ENCODE assay signal across 9 mouse cellular contexts in genomic region chr15:99032726-99033250, GRCm38 (mm10). TPM values are rescaled to one million over a fixed set of nuclear protein-coding genes. Genes with fewer than 3 reads are reported as not detected.
DNase-seq lines count a peak whose midpoint lies in the region; ATAC-seq and TF ChIP-seq lines count a peak whose summit lies in the region.
"Had no signal": no experiment of that assay in that cellular context is flagged by ENCODE, and none has a peak within 500 bp of the region (broad histone marks: within the 10 kb centered on the region; RNA-seq: fewer than 3 reads in every experiment).

No protein-coding gene starts in this region.

- no peak for TF ChIP-seq CTCF in forebrain, postnatal 0 days (IDR thresholded peaks at IDR 0.05; ENCODE audit: low read depth)
- no peak for TF ChIP-seq CTCF in stomach, postnatal 0 days (IDR thresholded peaks at IDR 0.05; ENCODE audit: low read depth)

- no peak for ATAC-seq in forebrain, embryonic 12.5 days (ENCODE audit: low FRiP score)
- no peak for ATAC-seq in forebrain, postnatal 0 days
- no peak for ATAC-seq in neural tube, embryonic 11.5 days (ENCODE audit: insufficient read depth, low FRiP score, low TSS enrichment)
- no peak for ATAC-seq in stomach, postnatal 0 days (ENCODE audit: low FRiP score, low TSS enrichment)

- no peak for TF ChIP-seq EP300 in stomach, postnatal 0 days (optimal IDR thresholded peaks at IDR 0.05)

- H3K36me3 ChIP-seq in forebrain, embryonic 12.5 days (replicated peaks): peaks cover 24% of the 10 kb centered on the region
- no peaks in the 10 kb centered on the region for H3K36me3 ChIP-seq in forebrain, postnatal 0 days (ENCODE audit: insufficient read depth)
- H3K36me3 ChIP-seq in neural tube, embryonic 11.5 days (ENCODE audit: control insufficient read depth, insufficient read depth, low read length): no peaks in the 10 kb centered on the region; the same call in 1 of the 2 replicates
- H3K36me3 ChIP-seq in stomach, postnatal 0 days (ENCODE audit: control insufficient read depth, insufficient read depth, low read length): peaks cover 15% of the 10 kb centered on the region

- no peak overlapping the region for H3K9ac ChIP-seq in forebrain, embryonic 12.5 days
- H3K9ac ChIP-seq in forebrain, postnatal 0 days: no peak overlapping the region
- H3K9ac ChIP-seq in neural tube, embryonic 11.5 days (ENCODE audit: low read length): no peak overlapping the region
- peak overlapping the region; percentile 5; the same call in 1 of the 2 replicates for H3K9ac ChIP-seq in stomach, postnatal 0 days (ENCODE audit: low read length)

- peak overlapping the region; percentile 23 for H3K4me3 ChIP-seq in forebrain, embryonic 12.5 days (replicated peaks)
- no peak overlapping the region for H3K4me3 ChIP-seq in forebrain, postnatal 0 days (ENCODE audit: low read depth, low read length)
- no peak overlapping the region for H3K4me3 ChIP-seq in neural tube, embryonic 11.5 days (ENCODE audit: low read depth, low read length)
- H3K4me3 ChIP-seq in stomach, postnatal 0 days (ENCODE audit: low read depth, low read length): peak overlapping the region; percentile 71; the same call in 1 of the 2 replicates

- H3K27me3 ChIP-seq in forebrain, embryonic 12.5 days: peaks cover 7% of the 10 kb centered on the region; the same call in 1 of the 2 replicates
- H3K27me3 ChIP-seq in forebrain, postnatal 0 days (ENCODE audit: insufficient read depth, low read length): no peaks in the 10 kb centered on the region; the same call in 1 of the 2 replicates
- no peaks in the 10 kb centered on the region for H3K27me3 ChIP-seq in neural tube, embryonic 11.5 days (ENCODE audit: control insufficient read depth, insufficient read depth, low read length)
- H3K27me3 ChIP-seq in stomach, postnatal 0 days (ENCODE audit: control insufficient read depth, insufficient read depth, low read length): no peaks in the 10 kb centered on the region

- peak overlapping the region; percentile 83 for H3K4me2 ChIP-seq in forebrain, embryonic 12.5 days
- no peak overlapping the region for H3K4me2 ChIP-seq in forebrain, postnatal 0 days (ENCODE audit: low read depth)
- peak overlapping the region; percentile 72; the same call in 1 of the 2 replicates for H3K4me2 ChIP-seq in neural tube, embryonic 11.5 days (ENCODE audit: low read depth)
- H3K4me2 ChIP-seq in stomach, postnatal 0 days (replicated peaks; ENCODE audit: low read depth): peak overlapping the region; percentile 75

- H3K27ac ChIP-seq in forebrain, embryonic 12.5 days: no peak overlapping the region
- no peak overlapping the region for H3K27ac ChIP-seq in forebrain, postnatal 0 days (ENCODE audit: low read depth, low read length)
- no peak overlapping the region for H3K27ac ChIP-seq in neural tube, embryonic 11.5 days (ENCODE audit: low read depth, low read length)
- peak overlapping the region; percentile 67 for H3K27ac ChIP-seq in stomach, postnatal 0 days (replicated peaks)

- 72% methylated on average over 7 of the region's 7 CpGs for WGBS in forebrain, embryonic 12.5 days
- 82% methylated on average over 7 of the region's 7 CpGs for WGBS in forebrain, postnatal 0 days
- WGBS in neural tube, embryonic 11.5 days: 83% methylated on average over 7 of the region's 7 CpGs
- 46% methylated on average over 7 of the region's 7 CpGs for WGBS in stomach, postnatal 0 days

- H3K4me1 ChIP-seq in forebrain, embryonic 12.5 days: peaks cover 43% of the 10 kb centered on the region
- no peaks in the 10 kb centered on the region for H3K4me1 ChIP-seq in forebrain, postnatal 0 days (ENCODE audit: insufficient read depth)
- peaks cover 16% of the 10 kb centered on the region for H3K4me1 ChIP-seq in neural tube, embryonic 11.5 days (ENCODE audit: control insufficient read depth, insufficient read depth, low read length)
- peaks cover 10% of the 10 kb centered on the region; the same call in 1 of the 2 replicates for H3K4me1 ChIP-seq in stomach, postnatal 0 days (replicated peaks; ENCODE audit: control insufficient read depth, insufficient read depth)

- DNase-seq in forebrain, postnatal 0 days: no peak
- no peak for DNase-seq in neural tube, embryonic 11.5 days (ENCODE audit: low spot score)
- no peak for DNase-seq in neural tube, embryonic 10.5 days (ENCODE audit: extremely low spot score, low spot score)
- DNase-seq in kidney, postnatal 25 days: peak; percentile 70 to 81
- DNase-seq in stomach, postnatal 0 days (ENCODE audit: low spot score): peak; percentile 44
- no peak for DNase-seq in retina, embryonic 14.5 days (ENCODE audit: low spot score)
- no peak for DNase-seq in urinary bladder, postnatal 10 days (ENCODE audit: low spot score)
- DNase-seq: right cerebral cortex, postnatal 4 days had no signal

- H3K9me3 ChIP-seq in forebrain, embryonic 12.5 days: no peaks in the 10 kb centered on the region
- H3K9me3 ChIP-seq in forebrain, postnatal 0 days (ENCODE audit: low read length): no peaks in the 10 kb centered on the region
- H3K9me3 ChIP-seq in neural tube, embryonic 11.5 days (ENCODE audit: control insufficient read depth, low read length): no peaks in the 10 kb centered on the region
- no peaks in the 10 kb centered on the region for H3K9me3 ChIP-seq in stomach, postnatal 0 days (ENCODE audit: control insufficient read depth, low read length)

RNA-seq across cellular contexts. Expression of gene Tuba1c, which starts 3.1 kb away (rescaled TPM):
- polyA plus RNA-seq in forebrain, embryonic 12.5 days (2016; fragmentation: Nextera tagmentation; extraction: Ambion mirVana): 107 and 111 TPM in 2 replicates
- 22.1 and 24.9 TPM in 2 replicates for total RNA-seq in forebrain, postnatal 0 days (2014; rRNA removed)
- polyA plus RNA-seq in forebrain, postnatal 0 days (2015; fragmentation: Nextera tagmentation; extraction: Ambion mirVana): 16.4 and 18.8 TPM in 2 replicates
- 109 and 112 TPM in 2 replicates for polyA plus RNA-seq in neural tube, embryonic 11.5 days (2014; fragmentation: Nextera tagmentation; extraction: Ambion mirVana)
- 145 and 159 TPM in 2 replicates for polyA plus RNA-seq in stomach, postnatal 0 days (2015; fragmentation: Nextera tagmentation; extraction: Ambion mirVana)

RNA-seq across cellular contexts. Expression of gene Prph, which starts 22.2 kb away (rescaled TPM):
- 0.73 and 1.4 TPM in 2 replicates for polyA plus RNA-seq in forebrain, embryonic 12.5 days (2016; fragmentation: Nextera tagmentation; extraction: Ambion mirVana)
- total RNA-seq in forebrain, postnatal 0 days (2014; rRNA removed): 1.7 and 2.3 TPM in 2 replicates
- polyA plus RNA-seq in forebrain, postnatal 0 days (2015; fragmentation: Nextera tagmentation; extraction: Ambion mirVana): 2.3 and 2.4 TPM in 2 replicates
- 38.7 and 54.0 TPM in 2 replicates for polyA plus RNA-seq in neural tube, embryonic 11.5 days (2014; fragmentation: Nextera tagmentation; extraction: Ambion mirVana)
- 25.7 and 28.6 TPM in 2 replicates for polyA plus RNA-seq in stomach, postnatal 0 days (2015; fragmentation: Nextera tagmentation; extraction: Ambion mirVana)

RNA-seq across cellular contexts. Expression of gene Troap, which starts 41.6 kb away (rescaled TPM):
- polyA plus RNA-seq in forebrain, embryonic 12.5 days (2016; fragmentation: Nextera tagmentation; extraction: Ambion mirVana): 41.6 and 48.3 TPM in 2 replicates
- 1.5 and 3.9 TPM in 2 replicates for total RNA-seq in forebrain, postnatal 0 days (2014; rRNA removed)
- 2.7 and 3.1 TPM in 2 replicates for polyA plus RNA-seq in forebrain, postnatal 0 days (2015; fragmentation: Nextera tagmentation; extraction: Ambion mirVana)
- polyA plus RNA-seq in neural tube, embryonic 11.5 days (2014; fragmentation: Nextera tagmentation; extraction: Ambion mirVana): 23.3 and 25.9 TPM in 2 replicates
- 5.1 and 7.1 TPM in 2 replicates for polyA plus RNA-seq in stomach, postnatal 0 days (2015; fragmentation: Nextera tagmentation; extraction: Ambion mirVana)

RNA-seq across cellular contexts. Expression of gene C1ql4, which starts 54.8 kb away (rescaled TPM):
- 0.44 and 1.3 TPM in 2 replicates for polyA plus RNA-seq in forebrain, embryonic 12.5 days (2016; fragmentation: Nextera tagmentation; extraction: Ambion mirVana)
- total RNA-seq in forebrain, postnatal 0 days (2014; rRNA removed): 0.23 and 0.48 TPM in 2 replicates
- polyA plus RNA-seq in forebrain, postnatal 0 days (2015; fragmentation: Nextera tagmentation; extraction: Ambion mirVana): 0.40 TPM in 1 of 2 replicates, not detected in the other
- 3.0 and 3.2 TPM in 2 replicates for polyA plus RNA-seq in neural tube, embryonic 11.5 days (2014; fragmentation: Nextera tagmentation; extraction: Ambion mirVana)
- not detected in 2 replicates for polyA plus RNA-seq in stomach, postnatal 0 days (2015; fragmentation: Nextera tagmentation; extraction: Ambion mirVana)

Comparison
In these comparisons a context has a peak if more than half of its experiments do, and no peak if none do; other contexts are left out.
1. H3K4me3 ChIP-seq: peak in forebrain, embryonic 12.5 days (single experiment) and stomach, postnatal 0 days (single experiment); none in forebrain, postnatal 0 days (single experiment) and neural tube, embryonic 11.5 days (single experiment).
2. DNase-seq: peak in kidney, postnatal 25 days (2 of 2) and stomach, postnatal 0 days (single experiment); none in forebrain, postnatal 0 days (single experiment), neural tube, embryonic 11.5 days (single experiment), neural tube, embryonic 10.5 days (single experiment), retina, embryonic 14.5 days (single experiment) and urinary bladder, postnatal 10 days (single experiment).